Mouse (Mus musculus) induced T-regulatory cell, adult 2 months (primary cell): ENCODE measurements around the gene Cgas.
A peak's percentile ranks its signal among the peaks of the same experiment; 100 is the strongest.
"Not testable (repeated sequence)": the region's sequence is repeated elsewhere in the genome, so short reads cannot be mapped to it uniquely, and the experiment has no call there.

Experiments used
- DNase-seq: peaks from one replicate; pipeline ENCODE4 v3.0.0-alpha.2; 2012; ENCODE audit warnings: low read depth

Cgas gene

GRCm38 (mm10) chr9:78442579-78443392 is at the start of gene Cgas:
Gene Cgas (minus strand): TSS chr9:78443237.
- peak; percentile 86 for DNase-seq

GRCm38 (mm10) chr9:78492254-78492653 is 49.2 kb upstream of the Cgas start:
- no peak for DNase-seq

DNA sequence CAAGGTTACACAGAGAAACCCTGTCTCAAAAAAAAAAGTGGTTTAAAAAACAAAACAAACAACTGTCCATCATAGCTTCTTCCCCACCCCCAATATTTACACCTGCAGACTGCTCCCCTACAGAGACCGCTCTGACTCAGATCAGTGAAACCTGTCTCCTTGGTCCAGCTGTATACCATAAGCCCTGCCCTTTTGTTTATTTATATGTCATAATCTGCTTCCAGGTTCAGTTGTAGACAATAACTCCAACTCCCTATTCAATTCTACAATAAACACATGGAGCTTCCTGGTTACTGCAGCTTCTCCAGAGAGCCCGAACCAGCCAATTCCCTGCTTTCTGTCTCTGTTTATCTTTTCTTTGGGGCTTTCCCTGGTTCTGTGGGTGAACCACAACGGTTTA is 48.1 kb upstream of the Cgas start:
- DNase-seq, result peak; percentile 22

- DNase-seq, result peak; percentile 83
Measured at GRCm38 (mm10) chr9:78488890-78489420, 45.9 kb upstream of the Cgas start, which contains the start of gene Eef1a1. Gene Eef1a1 (minus strand): TSS chr9:78489151.

- not testable (repeated sequence) for DNase-seq
Measured at GRCm38 (mm10) chr9:78488021-78488420, 45.0 kb upstream of the Cgas start.

- DNase-seq, result no peak
Measured at GRCm38 (mm10) chr9:78484660-78485059, 41.6 kb upstream of the Cgas start.

GRCm38 (mm10) chr9:78482386-78482785 is 39.3 kb upstream of the Cgas start:
- no peak for DNase-seq

DNA sequence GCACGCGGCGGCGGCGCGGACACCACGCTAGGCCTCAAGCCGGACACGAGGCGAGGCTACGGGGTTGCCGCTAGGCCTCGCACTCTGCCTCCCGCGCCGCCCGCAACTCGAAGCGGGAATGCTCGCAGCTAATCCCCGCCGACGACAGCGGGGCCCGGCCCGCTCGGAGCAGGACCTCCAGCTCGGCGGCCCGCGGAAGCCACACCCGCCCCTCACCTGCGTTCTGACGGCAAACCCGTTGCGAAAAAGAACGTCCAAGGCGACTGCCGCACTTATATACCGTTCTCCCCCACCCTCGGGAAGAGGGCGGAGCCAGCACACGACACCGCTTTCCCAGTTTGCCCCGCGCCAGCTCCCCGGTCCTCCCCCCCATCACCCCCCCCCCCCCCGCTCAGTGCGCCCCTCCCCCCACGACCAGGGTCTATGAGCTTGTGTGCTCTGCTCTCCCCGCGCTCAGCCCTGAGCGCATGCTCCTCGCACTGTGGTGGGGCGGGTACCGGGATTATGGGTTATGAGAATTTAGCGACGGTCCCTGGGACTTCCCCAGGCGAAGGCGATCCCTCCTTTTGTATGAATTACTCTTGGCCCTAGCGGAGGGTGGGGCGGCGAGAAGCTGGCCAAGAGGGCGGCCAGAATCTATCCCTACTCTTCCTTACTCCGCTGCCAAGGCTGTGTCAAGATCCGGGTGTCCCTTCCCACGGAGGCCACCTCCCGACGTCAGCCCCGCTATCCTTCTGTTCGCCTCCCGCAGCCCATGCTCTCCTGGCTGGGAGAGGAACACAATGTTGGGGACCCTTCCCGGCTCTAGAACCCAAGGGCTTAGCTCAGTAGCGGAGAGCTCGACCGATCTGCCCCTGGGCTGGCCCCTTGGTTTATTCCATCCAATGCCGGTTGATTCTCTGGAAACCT is 38.6 kb upstream of the Cgas start:
- peak; percentile 97 for DNase-seq

GRCm38 (mm10) chr9:78480706-78481358 is 37.8 kb upstream of the Cgas start:
- peak; percentile 92 for DNase-seq

GRCm38 (mm10) chr9:78480227-78480626 is 37.2 kb upstream of the Cgas start:
- peak; percentile 51 for DNase-seq

- peak; percentile 37 for DNase-seq
Measured at GRCm38 (mm10) chr9:78479308-78479707, 36.3 kb upstream of the Cgas start.

GRCm38 (mm10) chr9:78478009-78478605 is 35.1 kb upstream of the Cgas start:
- DNase-seq, result peak; percentile 43

GRCm38 (mm10) chr9:78477021-78477551 is 34.0 kb upstream of the Cgas start:
- DNase-seq, result peak; percentile 79

DNA sequence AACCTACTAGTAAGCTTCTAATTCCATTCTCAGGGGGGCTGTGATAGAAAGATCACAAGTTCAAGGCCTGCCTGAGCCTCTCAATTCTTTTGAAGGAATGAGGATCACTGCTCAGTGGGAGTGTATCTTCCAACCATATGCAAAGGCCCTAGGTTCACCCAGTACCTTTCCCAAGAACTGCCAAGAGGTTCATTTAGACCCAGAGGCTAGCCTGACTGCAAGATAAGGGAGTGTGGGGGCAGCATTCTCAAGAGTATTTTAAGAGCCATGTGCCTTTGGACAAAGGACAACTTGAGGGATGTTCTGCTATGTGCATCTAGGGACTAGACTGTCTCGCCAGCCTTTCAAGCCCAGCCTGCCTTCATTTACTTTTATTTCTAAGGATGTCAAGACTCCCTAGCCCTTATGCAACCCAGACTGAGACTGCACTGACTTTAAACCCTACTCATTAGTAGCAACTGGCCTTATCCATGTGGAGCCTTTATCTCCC is 33.5 kb upstream of the Cgas start:
- DNase-seq, result peak; percentile 39

DNA sequence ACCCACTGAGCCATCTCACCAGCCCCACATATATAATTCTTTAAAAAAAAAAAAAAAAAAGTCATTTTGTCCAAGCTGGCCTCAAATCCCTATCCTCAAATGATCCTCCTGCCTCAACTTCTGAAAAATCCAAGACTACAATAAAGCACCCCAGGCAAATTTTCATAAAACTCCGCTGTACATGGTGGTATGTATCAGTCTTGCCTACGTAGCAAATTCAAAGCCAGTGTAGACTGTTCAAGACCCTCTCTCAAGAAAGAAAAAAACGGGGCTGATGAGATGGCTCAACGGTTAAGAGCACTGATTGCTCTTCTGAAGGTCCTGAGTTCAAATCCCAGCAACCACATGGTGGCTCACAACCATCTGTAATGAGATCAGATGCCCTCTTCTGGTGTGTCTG is 32.8 kb upstream of the Cgas start:
- DNase-seq, result peak; percentile 43

DNA sequence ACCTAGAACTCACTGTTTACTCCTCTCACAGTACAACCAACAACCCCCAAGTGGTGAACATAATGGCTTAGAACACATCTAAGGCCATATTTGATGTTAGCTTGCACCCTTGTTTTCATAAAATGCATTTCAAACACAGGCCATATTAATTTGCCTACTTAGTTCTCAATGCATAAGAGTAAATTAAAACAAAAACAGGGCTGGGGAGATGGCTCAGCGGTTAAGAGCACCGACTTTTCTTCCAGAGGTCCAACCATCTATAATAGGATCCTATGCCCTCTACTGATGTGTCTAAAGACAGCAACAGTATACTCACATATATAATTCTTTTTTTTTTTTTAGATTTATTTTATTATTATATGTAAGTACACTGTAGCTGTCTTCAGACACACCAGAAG is 32.3 kb upstream of the Cgas start:
- peak; percentile 36 for DNase-seq

DNA sequence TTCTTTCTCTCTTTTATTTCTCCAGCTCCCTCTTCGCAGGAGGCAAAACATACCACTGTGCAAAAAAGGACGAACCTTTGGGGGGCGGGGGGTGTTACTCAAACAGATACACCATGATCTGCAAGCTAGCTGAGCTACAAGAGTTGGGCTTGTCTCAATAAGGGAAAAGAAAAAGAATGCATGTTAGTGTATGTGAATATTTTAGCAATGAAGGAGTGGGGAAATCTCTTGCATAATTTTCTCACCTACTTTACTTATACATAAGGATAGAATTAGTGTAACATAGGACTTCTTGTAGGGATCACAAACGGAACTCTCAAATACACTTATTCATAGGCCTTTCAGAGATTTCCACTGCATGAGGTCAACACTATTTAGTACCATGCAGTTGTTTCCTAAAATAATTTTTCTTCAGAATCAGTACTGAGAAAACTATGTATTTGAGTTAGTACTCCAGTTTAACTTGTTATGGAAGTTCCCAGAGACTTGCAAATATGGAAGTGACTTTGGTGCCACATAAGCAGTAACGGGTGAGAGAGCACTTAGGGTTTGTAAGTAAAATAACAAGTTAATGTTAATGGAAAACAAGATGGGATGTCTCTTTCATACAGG is 31.8 kb upstream of the Cgas start:
- peak; percentile 33 for DNase-seq

DNA sequence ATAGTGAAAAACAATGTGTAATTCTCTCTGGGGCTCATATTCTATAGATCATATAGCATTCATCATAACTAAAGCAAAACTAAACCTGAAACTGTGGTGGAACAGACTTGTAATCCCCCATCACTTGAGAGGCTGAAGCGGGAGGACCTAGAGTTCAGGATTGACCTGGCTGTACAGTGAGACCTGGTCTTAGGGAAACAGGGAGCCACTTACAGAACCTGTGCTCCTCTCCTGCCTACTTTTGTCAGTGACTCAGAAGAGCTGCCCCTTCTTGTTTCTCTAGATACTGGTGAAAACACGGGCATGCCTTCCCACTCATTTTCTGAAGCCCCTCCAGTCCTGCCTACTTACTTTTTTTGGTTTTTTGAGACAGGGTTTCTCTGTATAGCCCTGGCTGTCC is 31.2 kb upstream of the Cgas start:
- no peak for DNase-seq

DNA sequence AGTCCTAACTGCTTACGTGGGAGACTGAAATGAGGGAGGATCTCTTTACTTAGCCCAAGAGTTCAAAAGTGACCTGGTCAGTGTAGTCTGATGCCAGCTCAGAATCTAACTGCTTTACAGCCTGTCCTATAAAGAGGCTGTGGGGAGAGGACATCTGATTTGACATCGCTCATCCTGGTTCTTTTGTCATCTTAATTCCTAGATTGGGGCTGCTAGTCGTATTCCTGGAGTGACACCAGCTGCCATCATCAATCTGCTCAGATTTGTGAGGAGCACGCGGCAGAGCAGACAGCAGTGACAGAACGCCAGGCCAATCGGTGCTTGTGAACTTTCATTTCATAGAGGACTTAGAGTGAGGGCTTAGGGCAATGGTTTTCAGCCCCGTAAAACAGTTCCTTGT is 30.6 kb upstream of the Cgas start:
- no peak for DNase-seq

- DNase-seq, result no peak
Measured at GRCm38 (mm10) chr9:78465725-78466124, 22.7 kb upstream of the Cgas start.

DNA sequence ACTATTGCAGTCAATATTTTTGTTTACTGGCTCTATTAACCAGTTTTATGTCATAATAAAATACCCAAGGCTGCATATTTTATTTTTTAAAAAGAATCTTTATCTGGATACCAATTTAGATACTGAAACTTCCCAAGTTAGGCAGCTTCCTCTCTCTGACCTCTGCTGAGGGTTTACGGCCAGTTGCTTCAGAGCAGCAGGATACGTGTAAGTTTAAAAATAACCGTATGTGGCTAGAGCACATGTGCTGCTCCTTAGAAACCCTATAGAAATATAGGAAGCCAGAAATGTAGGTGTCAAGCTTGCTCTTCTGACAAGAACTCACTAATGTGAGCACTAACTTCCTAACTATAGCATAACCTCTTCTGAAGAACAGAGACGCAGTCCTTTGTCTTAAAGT is 20.3 kb upstream of the Cgas start:
- DNase-seq, result no peak
